Comparison of ENCODE assay signal across 19 mouse cellular contexts in genomic region chr4:94261136-94261535, GRCm38 (mm10).
DNase-seq lines count a peak whose midpoint lies in the region; ATAC-seq and TF ChIP-seq lines count a peak whose summit lies in the region.
"Had no signal": no experiment of that assay in that cellular context is flagged by ENCODE, and none has a peak within 500 bp of the region (broad histone marks: within the 10 kb centered on the region; RNA-seq: fewer than 3 reads in every experiment).

No protein-coding gene starts in this region.

- H3K9me3 ChIP-seq in forebrain, postnatal 0 days (ENCODE audit: low read length), result no peaks in the 10 kb centered on the region
- H3K9me3 ChIP-seq in forebrain, embryonic 12.5 days, result no peaks in the 10 kb centered on the region
- H3K9me3 ChIP-seq in kidney, postnatal 0 days (replicated peaks; ENCODE audit: low read length), result no peaks in the 10 kb centered on the region
- H3K9me3 ChIP-seq in liver, postnatal 0 days (ENCODE audit: low read length), result no peaks in the 10 kb centered on the region; the same call in 1 of the 2 replicates
- H3K9me3 ChIP-seq: hindbrain, embryonic 10.5 days; liver, embryonic 13.5 days; midbrain, embryonic 12.5 days; neural tube, embryonic 12.5 days had no signal

- H3K4me1 ChIP-seq in forebrain, postnatal 0 days (ENCODE audit: insufficient read depth), result no peaks in the 10 kb centered on the region
- no peaks in the 10 kb centered on the region for H3K4me1 ChIP-seq in forebrain, embryonic 12.5 days
- H3K4me1 ChIP-seq in kidney, postnatal 0 days (replicated peaks; ENCODE audit: insufficient read depth, low read length), result no peaks in the 10 kb centered on the region
- no peaks in the 10 kb centered on the region for H3K4me1 ChIP-seq in liver, postnatal 0 days (ENCODE audit: insufficient read depth)
- H3K4me1 ChIP-seq: hindbrain, embryonic 10.5 days; liver, embryonic 13.5 days; midbrain, embryonic 12.5 days; neural tube, embryonic 12.5 days had no signal

- H3K4me2 ChIP-seq in forebrain, postnatal 0 days (ENCODE audit: low read depth), result no peak overlapping the region
- no peak overlapping the region for H3K4me2 ChIP-seq in forebrain, embryonic 12.5 days
- no peak overlapping the region for H3K4me2 ChIP-seq in kidney, postnatal 0 days (ENCODE audit: low read length)
- no peak overlapping the region for H3K4me2 ChIP-seq in liver, postnatal 0 days (ENCODE audit: low read depth, low read length)
- H3K4me2 ChIP-seq: heart, embryonic 11.5 days; liver, embryonic 13.5 days; midbrain, embryonic 12.5 days; neural tube, embryonic 12.5 days had no signal

- peak; percentile 54 for TF ChIP-seq CTCF in forebrain, postnatal 0 days (IDR thresholded peaks at IDR 0.05; ENCODE audit: low read depth)
- TF ChIP-seq CTCF in kidney, postnatal 0 days (IDR thresholded peaks at IDR 0.05; ENCODE audit: low read depth), result peak; percentile 66
- no peak for TF ChIP-seq CTCF in liver, postnatal 0 days (IDR thresholded peaks at IDR 0.05; ENCODE audit: low read depth)

- intact Hi-C loops in heart, postnatal 36 days (cut with DNase I), result loop anchor here (2.0 kb wide), 1 partner anchor 26 kb away; no protein-coding TSS in a partner anchor

- no peak for ATAC-seq in forebrain, postnatal 0 days
- ATAC-seq in forebrain, embryonic 12.5 days (ENCODE audit: low FRiP score), result no peak
- no peak for ATAC-seq in kidney, postnatal 0 days (replicated peaks; ENCODE audit: low FRiP score, low read depth)
- ATAC-seq in liver, postnatal 0 days, result no peak

- H3K27me3 ChIP-seq in forebrain, postnatal 0 days (ENCODE audit: insufficient read depth, low read length), result no peaks in the 10 kb centered on the region
- no peaks in the 10 kb centered on the region for H3K27me3 ChIP-seq in forebrain, embryonic 12.5 days
- H3K27me3 ChIP-seq in kidney, postnatal 0 days (ENCODE audit: insufficient read depth, low read length), result no peaks in the 10 kb centered on the region
- H3K27me3 ChIP-seq in liver, postnatal 0 days (ENCODE audit: insufficient read depth, low read length), result no peaks in the 10 kb centered on the region
- H3K27me3 ChIP-seq: liver, embryonic 13.5 days; midbrain, embryonic 12.5 days; neural tube, embryonic 12.5 days had no signal

- no peak for TF ChIP-seq EP300 in liver, postnatal 0 days (IDR thresholded peaks at IDR 0.05; ENCODE audit: low read depth)

- peak; percentile 21 for DNase-seq in forebrain, postnatal 0 days
- DNase-seq in kidney, postnatal 0 days (ENCODE audit: low spot score), result peak; percentile 44
- DNase-seq in kidney, postnatal 25 days, result no peak
- DNase-seq in 416B (ENCODE audit: low read depth) (peak; percentile 29), adipocyte (ENCODE audit: low spot score) (peak; percentile 53)
- DNase-seq in heart, postnatal 36 days, result no peak
- DNase-seq in liver, postnatal 0 days, result no peak
- DNase-seq: cerebellum, adult 8-10 months; gastrocnemius, postnatal 10 days; kidney, adult 18-20 months; liver, embryonic 13.5 days; lung, postnatal 4 days; right cerebral cortex, postnatal 25 days; thymus, adult 18-20 months had no signal

- no peaks in the 10 kb centered on the region for H3K36me3 ChIP-seq in forebrain, postnatal 0 days (ENCODE audit: insufficient read depth)
- no peaks in the 10 kb centered on the region for H3K36me3 ChIP-seq in forebrain, embryonic 12.5 days (replicated peaks)
- no peaks in the 10 kb centered on the region for H3K36me3 ChIP-seq in kidney, postnatal 0 days (ENCODE audit: insufficient read depth, low read length)
- H3K36me3 ChIP-seq in liver, postnatal 0 days (replicated peaks; ENCODE audit: insufficient read depth, low read length), result no peaks in the 10 kb centered on the region
- H3K36me3 ChIP-seq: hindbrain, embryonic 10.5 days; liver, embryonic 13.5 days; midbrain, embryonic 12.5 days; neural tube, embryonic 12.5 days had no signal

- H3K4me3 ChIP-seq in forebrain, postnatal 0 days (ENCODE audit: low read depth, low read length), result no peak overlapping the region
- H3K4me3 ChIP-seq in forebrain, embryonic 12.5 days (replicated peaks), result no peak overlapping the region
- H3K4me3 ChIP-seq in kidney, postnatal 0 days (replicated peaks; ENCODE audit: low read depth, low read length), result no peak overlapping the region
- H3K4me3 ChIP-seq in liver, postnatal 0 days (ENCODE audit: low read depth, low read length), result no peak overlapping the region
- H3K4me3 ChIP-seq: hindbrain, embryonic 10.5 days; liver, embryonic 13.5 days; midbrain, embryonic 12.5 days; neural tube, embryonic 12.5 days had no signal

- no peak overlapping the region for H3K27ac ChIP-seq in forebrain, postnatal 0 days (ENCODE audit: low read depth, low read length)
- H3K27ac ChIP-seq in forebrain, embryonic 12.5 days, result no peak overlapping the region
- no peak overlapping the region for H3K27ac ChIP-seq in kidney, postnatal 0 days
- no peak overlapping the region for H3K27ac ChIP-seq in liver, postnatal 0 days (ENCODE audit: low read depth)
- H3K27ac ChIP-seq: hindbrain, embryonic 10.5 days; liver, embryonic 13.5 days; midbrain, embryonic 12.5 days; neural tube, embryonic 12.5 days had no signal

- no peak overlapping the region for H3K9ac ChIP-seq in forebrain, postnatal 0 days
- H3K9ac ChIP-seq in forebrain, embryonic 12.5 days, result no peak overlapping the region
- no peak overlapping the region for H3K9ac ChIP-seq in kidney, postnatal 0 days (ENCODE audit: low read depth, low read length)
- no peak overlapping the region for H3K9ac ChIP-seq in liver, postnatal 0 days (replicated peaks)
- H3K9ac ChIP-seq: liver, embryonic 13.5 days; midbrain, embryonic 12.5 days; neural tube, embryonic 12.5 days had no signal

Comparison
In these comparisons a context has a peak if more than half of its experiments do, and no peak if none do; other contexts are left out.
1. DNase-seq: peak in forebrain, postnatal 0 days (single experiment), kidney, postnatal 0 days (single experiment), 416B (single experiment) and adipocyte (single experiment); none in kidney, postnatal 25 days (0 of 2), heart, postnatal 36 days (0 of 2) and liver, postnatal 0 days (single experiment).